In the genomic region with DNA sequence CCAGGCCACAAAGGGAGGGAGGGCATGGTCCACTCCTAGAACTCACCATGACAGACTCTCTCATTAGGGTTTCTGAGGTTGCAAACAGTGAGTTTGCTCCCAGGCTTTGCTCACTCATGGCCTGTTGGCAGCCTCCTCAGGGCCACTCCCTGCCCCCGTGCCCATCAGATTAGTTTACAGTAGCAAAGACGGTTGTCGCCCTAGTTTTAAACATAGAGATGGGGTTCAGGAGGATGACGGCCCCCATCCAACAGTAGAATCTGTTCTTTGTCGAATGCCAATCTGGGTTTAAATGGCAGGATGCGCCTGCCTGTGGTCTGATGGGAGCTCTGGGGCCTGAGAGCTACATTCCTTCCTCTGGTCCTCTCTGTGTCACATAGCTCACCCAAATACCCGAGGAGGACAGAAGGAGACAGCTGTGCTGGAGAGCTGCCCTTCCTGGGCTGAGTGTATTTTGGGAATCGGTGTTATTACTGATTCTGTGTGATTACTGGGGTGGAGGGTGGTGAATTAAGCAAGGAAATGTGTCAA, we compare ENCODE assay signal across 8 mouse cellular contexts. TPM values are rescaled to one million over a fixed set of nuclear protein-coding genes. Genes with fewer than 3 reads are reported as not detected.
DNase-seq lines count a peak whose midpoint lies in the region; ATAC-seq lines count a peak whose summit lies in the region.
"Had no signal": no experiment of that assay in that cellular context is flagged by ENCODE, and none has a peak within 500 bp of the region (broad histone marks: within the 10 kb centered on the region; RNA-seq: fewer than 3 reads in every experiment).

No protein-coding gene starts in this region.

- peak; percentile 26 for DNase-seq in 3134 (ENCODE audit: extremely low read depth, insufficient read length, low spot score)
- DNase-seq in 3T3-L1 (ENCODE audit: low read depth, low spot score): peak; percentile 31
- DNase-seq in gastrocnemius, postnatal 25 days: peak; percentile 31
- no peak for DNase-seq in MN1 (ENCODE audit: low spot score)
- DNase-seq in layer of hippocampus, adult 9-11 months: no peak
- DNase-seq: kidney, adult 11 months had no signal

- peak; percentile 61 for ATAC-seq in megakaryocyte progenitor cell, adult 5-6 weeks (replicated peaks; ENCODE audit: poor library complexity)
- ATAC-seq in monocyte, adult 5-6 weeks (replicated peaks; ENCODE audit: insufficient number of reproducible peaks, low FRiP score, low TSS enrichment, poor library complexity, severe bottlenecking): no peak

RNA-seq across cellular contexts. Expression of gene Mapre3, which starts 1.9 kb away (rescaled TPM):
- 10 to 100 TPM; 50.6 to 57.5 TPM for total RNA-seq in gastrocnemius, postnatal 25 days (2021)
- total RNA-seq in megakaryocyte progenitor cell, adult 5-6 weeks (2015): 0.27 TPM in 1 of 2 replicates, not detected in the other
- total RNA-seq in megakaryocyte progenitor cell, adult 5-6 weeks (2017): not detected in 2 replicates
- 5.0 TPM in 1 of 3 replicates, not detected in the others for total RNA-seq in monocyte, adult 5-6 weeks (2017)

RNA-seq across cellular contexts. Expression of gene Tmem214, which starts 51.5 kb away (rescaled TPM):
- 10 to 100 TPM; 25.2 to 35.0 TPM for total RNA-seq in gastrocnemius, postnatal 25 days (2021)
- 18.2 and 23.9 TPM in 2 replicates for total RNA-seq in megakaryocyte progenitor cell, adult 5-6 weeks (2015)
- total RNA-seq in megakaryocyte progenitor cell, adult 5-6 weeks (2017): 20.9 and 38.4 TPM in 2 replicates
- 10.4 to 21.4 TPM (median 10.8 TPM) in 3 replicates for total RNA-seq in monocyte, adult 5-6 weeks (2017)

Comparison
In these comparisons a context has a peak if more than half of its experiments do, and no peak if none do; other contexts are left out.
1. DNase-seq: peak in 3134 (single experiment), 3T3-L1 (single experiment) and gastrocnemius, postnatal 25 days (single experiment); none in MN1 (single experiment) and layer of hippocampus, adult 9-11 months (single experiment).